Mouse (Mus musculus) c-Kit-negative CD71-positive TER-119-positive erythroid progenitor cells, embryonic 14.5 days (primary cell): Measurements from ENCODE around the gene BC025920.

Experiments
- DNase-seq: peaks from one replicate; pipeline ENCODE4 v3.0.0-alpha.2; 2013; ENCODE audit warnings: low read depth, low spot score

Gene BC025920

GRCm38 (mm10) chr10:81605974-81606751 lies at the start of gene BC025920:
TSS of gene BC025920 (plus strand) at chr10:81606270.
- DNase-seq: peak; percentile 94

DNA sequence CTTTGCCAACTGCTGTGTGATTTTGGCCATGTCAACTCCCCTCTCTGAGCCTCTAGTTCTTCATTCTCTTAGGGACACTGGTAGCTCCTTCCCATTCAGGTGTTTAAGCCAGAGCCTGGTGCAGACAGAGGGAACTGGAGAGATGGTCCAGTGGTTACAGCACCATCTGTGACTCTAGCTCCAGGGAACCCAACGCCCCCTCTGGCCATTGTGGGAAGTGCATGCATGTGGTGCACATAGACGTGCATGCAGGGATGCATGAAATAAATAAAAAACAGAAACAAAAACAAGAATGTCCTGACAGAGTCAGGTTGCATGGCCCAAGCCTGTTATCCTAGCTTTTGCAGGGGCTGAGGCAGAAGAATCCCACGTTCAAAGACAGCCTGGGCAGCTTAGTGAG lies 49.8 kb upstream of the BC025920 start:
- DNase-seq: no peak

DNA sequence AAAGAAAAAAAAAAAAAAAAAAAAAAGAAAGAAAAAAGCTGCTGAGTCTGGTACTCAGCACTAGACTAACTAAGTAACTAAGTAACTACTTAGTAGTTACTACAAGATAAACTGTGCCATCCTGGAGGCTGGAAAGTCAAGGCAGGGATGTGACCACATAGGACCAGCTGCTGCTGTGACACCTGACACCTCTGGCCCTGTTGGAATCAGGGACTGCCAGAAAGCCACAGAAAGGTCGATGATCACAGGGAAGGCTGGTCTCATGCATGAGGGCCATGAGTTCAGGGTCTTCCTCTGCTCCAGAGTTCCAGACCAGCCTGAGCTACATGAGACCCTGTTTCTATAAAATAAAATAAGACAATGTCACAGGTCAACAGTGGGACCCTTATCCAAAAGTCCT lies 48.6 kb upstream of the BC025920 start:
- no peak for DNase-seq

GRCm38 (mm10) chr10:81559163-81559626 lies 46.9 kb upstream of the BC025920 start, which contains the start of gene Aes:
TSS of gene Aes (plus strand) at chr10:81559488.
- DNase-seq: no peak

DNA sequence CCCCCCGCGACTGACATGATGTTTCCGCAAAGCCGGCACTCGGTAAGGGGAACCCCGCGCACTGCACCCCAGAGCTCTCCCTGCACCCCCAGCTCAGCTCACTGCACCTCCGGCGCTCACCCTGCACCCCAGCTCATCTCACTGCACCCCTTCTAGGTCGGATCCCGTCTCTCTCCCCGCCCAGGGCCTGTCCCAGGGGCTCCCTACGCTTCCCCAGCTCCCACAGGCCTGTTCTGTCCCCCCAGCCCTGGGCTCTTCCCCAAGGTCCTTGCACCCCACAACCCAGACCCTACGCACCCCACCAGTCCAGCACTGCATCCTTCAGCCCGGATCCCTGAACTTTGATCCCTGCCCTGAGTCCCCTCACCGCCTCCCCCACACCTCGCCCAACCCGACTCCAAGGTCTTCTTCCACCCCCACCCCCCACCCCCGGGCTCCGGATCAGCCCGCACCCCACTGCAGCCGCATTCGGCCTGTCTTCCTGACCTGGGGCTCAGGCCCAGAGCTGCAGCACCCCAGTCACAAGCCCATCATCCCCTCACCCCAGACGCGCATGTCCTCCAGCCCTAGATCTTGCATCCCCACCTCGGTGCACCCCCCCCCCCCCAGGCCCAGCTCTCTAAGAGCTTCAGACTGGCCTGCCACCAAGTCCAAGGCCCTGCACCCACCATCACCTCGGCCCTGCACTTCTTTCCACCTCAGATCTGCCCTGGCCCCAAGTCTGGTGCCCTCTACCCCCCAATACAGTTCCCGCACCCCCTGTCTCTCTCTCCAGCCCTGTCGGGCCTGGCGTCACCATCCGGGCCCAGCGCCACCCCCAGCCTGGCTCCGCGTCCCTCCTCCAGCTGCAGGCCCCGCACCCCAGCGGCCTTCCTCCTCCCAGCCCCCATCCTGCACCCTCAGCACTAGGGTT lies 46.2 kb upstream of the BC025920 start:
- DNase-seq: no peak

GRCm38 (mm10) chr10:81560719-81561459 lies 45.2 kb upstream of the BC025920 start:
- no peak for DNase-seq

GRCm38 (mm10) chr10:81562411-81562810 lies 43.7 kb upstream of the BC025920 start:
- no peak for DNase-seq

- no peak for DNase-seq
These were observed 42.6 kb upstream of the BC025920 start for GRCm38 (mm10) chr10:81563481-81563880.

GRCm38 (mm10) chr10:81564216-81564615 lies 41.9 kb upstream of the BC025920 start:
- DNase-seq: no peak

- DNase-seq: no peak
These were observed 41.3 kb upstream of the BC025920 start for GRCm38 (mm10) chr10:81564734-81565133.

DNA sequence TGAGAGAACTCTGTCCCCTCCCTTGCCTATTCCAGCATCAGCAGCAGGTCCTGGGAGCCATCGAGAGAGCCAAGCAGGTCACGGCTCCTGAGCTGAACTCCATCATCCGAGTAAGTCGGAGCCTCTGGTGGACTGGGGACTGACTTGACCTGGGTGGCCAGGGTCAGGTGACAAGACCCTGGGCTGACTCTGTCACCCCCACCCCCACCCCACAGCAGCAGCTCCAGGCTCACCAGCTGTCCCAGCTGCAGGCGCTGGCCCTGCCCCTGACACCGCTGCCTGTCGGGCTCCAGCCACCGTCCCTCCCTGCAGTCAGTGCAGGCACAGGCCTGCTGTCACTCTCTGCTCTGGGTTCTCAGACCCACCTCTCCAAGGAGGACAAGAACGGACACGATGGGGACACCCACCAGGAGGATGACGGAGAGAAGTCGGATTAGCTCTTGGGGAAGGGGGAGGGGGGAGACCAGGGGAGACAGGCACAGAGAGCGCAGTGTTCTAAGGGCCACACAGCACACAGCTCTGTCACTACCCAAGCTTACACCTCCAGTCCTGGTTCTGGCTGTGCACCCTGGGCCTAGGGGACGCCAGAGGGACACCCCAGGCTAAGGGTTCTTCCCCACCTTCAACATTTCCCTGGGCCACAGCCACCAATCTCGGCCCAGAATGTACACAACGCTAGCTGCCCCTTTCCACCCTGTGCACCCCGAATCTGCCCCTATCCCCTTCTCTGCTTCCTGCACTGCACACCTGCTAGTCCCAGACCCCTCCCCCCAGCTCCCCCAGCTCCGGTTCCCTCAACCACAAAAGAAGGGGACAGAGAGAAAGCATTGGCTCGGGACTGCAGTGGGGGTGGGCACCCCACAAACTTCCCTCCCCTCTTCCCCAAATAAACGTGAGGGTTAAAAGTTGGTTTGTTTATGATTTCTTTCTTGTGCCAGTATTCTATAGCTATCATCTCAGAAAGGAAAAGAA lies 40.5 kb upstream of the BC025920 start:
- DNase-seq: no peak

- no peak for DNase-seq
These were observed 37.5 kb upstream of the BC025920 start for GRCm38 (mm10) chr10:81568381-81569191.

DNA sequence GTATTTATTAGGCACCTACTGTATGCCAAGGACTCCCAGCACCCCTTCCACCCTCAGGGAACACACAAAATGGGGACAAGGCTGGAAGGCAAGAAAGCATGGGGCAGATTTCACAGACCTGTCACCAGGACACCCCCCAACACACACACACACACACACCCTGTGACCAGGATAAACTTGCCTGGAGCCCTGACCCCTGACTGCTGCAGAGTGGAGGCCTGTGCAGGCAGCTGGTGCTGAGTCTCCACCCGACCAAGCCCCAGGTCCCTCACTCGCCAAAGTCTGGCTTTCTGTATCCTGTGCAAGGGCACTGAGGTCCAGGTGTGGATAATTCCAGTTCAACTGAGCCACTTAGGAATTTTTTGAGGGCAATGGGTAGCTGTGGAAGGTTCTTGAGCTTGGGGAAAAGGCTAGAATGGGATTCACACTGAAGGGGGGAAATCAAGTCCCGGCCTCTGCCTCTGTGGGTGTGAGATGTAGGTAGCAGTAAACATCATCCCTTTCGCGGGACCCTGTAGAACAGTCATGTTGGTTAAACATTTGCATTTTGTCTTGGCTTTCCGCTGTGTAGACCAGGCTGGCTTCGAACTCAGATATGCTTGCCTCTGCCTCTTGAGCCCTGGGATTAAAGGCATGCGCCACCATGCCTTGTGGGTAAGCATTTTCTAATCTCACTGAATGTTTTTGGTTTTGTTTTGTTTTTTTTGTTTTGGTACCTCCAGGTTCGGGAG lies 36.4 kb upstream of the BC025920 start:
- DNase-seq: no peak

- DNase-seq: no peak
These were observed 35.8 kb upstream of the BC025920 start for GRCm38 (mm10) chr10:81570238-81570800.

DNA sequence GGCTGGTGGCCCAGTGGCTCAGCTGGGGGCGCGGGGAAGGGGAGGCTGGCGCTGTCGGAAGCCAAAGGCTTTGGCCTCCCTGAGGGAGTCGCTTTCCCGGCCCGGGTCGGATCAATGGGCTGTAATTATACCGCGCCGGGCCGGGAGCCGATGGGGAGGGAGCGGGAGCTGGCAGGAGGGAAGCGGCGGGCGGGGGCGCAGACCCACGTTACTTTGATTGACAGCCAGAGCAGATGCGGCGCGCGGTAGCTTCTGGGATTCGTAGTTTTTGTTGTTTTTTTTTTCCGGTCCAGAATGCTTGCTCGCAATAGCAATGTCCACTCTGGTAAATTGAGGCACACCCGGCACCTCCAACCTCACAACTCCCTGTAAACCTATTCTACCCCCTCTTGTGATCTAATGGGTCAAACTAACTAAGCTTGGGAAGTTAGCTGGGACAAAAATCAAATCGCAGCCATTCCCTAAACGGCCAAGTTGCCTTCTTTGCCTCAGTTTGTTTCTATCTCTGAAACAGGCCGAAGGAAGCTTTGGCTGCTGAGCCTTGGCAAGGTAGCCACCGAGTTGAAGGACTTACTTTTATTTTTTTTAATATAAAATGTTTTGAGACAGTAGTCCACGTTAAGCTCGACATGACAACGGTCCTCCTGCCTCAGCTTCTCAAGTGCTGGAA lies 35.1 kb upstream of the BC025920 start:
- peak; percentile 62 for DNase-seq

DNA sequence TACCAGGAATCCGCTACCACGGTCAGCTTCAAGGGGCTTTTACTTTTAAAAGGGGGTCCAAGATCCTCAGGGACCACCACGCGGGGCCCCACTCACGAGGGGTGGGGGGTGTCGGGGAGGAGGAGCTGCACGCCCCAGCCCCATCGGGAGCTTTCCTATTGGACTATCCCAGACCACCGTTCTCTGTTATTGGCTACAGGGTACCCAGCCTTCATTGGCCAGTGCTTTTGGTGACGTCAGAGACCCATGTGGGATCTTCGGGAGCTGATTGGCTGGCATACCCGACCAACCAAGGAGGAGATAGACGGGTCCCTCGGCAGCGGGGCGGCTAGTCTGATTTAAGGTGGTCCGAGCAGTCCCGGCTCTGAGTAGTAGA lies 34.6 kb upstream of the BC025920 start:
- DNase-seq: peak; percentile 91

- no peak for DNase-seq
These were observed 33.9 kb upstream of the BC025920 start for GRCm38 (mm10) chr10:81572133-81572671.

DNA sequence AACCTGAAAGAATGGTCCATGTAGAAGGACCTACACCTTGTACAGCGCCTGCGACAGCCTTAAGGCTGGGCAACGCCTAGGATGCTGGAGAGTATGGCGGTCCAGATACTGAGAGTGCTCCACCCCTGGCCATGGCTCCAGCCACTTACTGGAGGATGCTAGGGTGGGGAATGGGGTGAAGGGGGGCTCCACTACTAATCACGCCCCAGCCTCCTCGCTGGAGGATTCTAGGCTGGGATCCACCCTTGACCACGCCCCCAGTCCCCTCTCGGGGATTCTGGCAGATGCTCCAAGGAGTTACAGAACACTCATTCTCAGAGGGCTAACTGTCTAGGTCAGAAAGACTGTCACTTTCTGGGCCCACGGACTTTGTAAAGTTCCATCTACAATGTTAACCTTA lies 33.1 kb upstream of the BC025920 start:
- DNase-seq: no peak
